Mouse (Mus musculus): Measurements from ENCODE around the gene R3hdm4.

- TF ChIP-seq CTCF (IDR thresholded peaks at IDR 0.05; ENCODE audit: borderline replicate concordance, extremely low read depth, insufficient read depth, insufficient read length) (no peak), POLR2A (IDR thresholded peaks at IDR 0.05; ENCODE audit: borderline replicate concordance, extremely low read depth, insufficient read depth, insufficient read length, poor library complexity, severe bottlenecking) (no peak)
Observed at GRCm38 (mm10) chr10:79970415-79971182, 49.6 kb upstream of the R3hdm4 start, which contains the start of gene Grin3b.
